Mouse (Mus musculus): ENCODE measurements around the gene Nfkbid. TPM values are rescaled to one million over a fixed set of nuclear protein-coding genes. Genes with fewer than 3 reads are reported as not detected.

Gene Nfkbid
- polyA plus RNA-seq, 3 experiments from 2014 or later = 37.3 to 50.8 (median 41.1) TPM

DNA sequence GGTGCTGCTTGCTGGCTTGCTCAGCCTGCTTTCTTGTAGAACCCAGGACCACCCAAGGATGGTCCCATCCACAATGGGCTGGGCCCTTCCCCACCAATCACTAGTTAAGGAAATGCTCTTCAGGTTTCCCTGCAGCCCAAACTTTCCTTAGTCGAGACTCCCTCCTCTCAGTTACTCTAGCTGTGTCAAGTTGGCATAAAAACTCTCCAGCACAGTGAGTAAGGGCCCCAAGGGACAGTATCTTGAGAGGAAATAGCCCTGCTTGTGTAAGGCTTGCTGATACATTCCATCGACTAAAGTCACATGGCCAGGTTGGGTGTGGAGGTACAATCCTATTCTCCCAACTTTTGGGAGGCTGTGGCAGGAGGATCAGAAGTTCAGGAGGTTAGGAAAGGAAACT is 8.7 kb downstream of the Nfkbid start:
- ATAC-seq = no peak

DNA sequence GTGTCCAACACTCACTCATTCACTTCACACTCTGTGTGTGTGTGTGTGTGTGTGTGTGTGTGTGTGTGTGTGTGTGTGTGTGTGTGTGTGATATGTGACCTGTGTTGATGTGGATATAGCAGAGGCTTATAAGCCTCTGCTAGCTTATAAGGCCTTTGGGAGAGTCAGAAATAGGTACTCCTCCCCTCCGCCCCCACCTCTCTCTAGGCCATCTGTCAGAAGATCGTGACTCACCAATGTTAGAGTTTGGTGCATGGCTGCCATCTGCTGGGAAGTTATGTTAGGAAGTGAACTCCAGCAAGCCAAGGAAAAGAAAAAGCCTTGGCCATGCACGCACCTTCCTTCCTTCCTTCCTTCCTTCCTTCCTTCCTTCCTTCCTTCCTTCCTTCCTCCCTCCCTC is 10.3 kb downstream of the Nfkbid start:
- peak; percentile 81 for ATAC-seq

DNA sequence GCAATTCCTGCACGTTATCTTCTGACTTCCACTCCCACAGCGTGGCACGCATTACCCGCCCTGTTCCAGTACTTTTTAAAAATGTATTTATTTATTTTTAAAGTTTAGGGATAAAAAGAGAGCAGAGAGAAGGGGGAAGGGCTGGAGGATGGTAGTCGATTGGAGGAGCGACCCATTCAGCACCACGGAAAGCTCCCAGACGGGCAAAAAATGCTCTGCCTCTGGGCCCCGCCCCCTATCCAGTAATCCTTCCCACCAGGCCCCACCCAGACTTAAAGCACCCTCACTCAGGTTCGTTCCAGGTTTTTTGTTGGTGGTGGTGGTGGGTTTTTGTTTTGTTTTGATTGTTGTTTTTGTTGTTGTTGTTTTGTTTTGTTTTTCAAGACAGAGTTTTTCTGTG is 12.7 kb downstream of the Nfkbid start:
- no peak for ATAC-seq

- ATAC-seq = no peak
These were observed 13.2 kb downstream of the Nfkbid start for GRCm38 (mm10) chr7:30434701-30435100.

GRCm38 (mm10) chr7:30435156-30435555 is 13.6 kb downstream of the Nfkbid start:
- ATAC-seq = no peak

DNA sequence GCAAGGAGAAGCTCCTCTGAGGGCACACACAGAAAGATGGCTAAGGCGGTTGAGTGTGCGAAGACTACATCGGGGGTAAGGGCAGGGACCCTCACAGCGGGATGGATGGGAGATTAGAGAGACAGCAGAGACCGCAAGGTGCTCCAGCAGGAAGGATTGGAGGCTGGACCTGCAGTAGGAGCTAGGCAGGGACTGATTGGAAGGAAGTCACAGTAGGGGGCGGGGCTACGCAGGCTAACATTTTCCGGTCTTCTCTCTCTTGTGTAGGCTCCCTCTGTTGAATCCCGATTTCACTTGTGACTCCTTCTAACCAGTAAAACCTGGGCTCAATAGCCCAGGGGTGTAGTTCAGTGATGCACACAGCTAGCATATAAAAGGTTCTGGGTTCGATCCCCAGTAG is 15.3 kb downstream of the Nfkbid start:
- ATAC-seq = peak; percentile 46

GRCm38 (mm10) chr7:30439734-30440133 is 18.2 kb downstream of the Nfkbid start:
- peak; percentile 48 for ATAC-seq

DNA sequence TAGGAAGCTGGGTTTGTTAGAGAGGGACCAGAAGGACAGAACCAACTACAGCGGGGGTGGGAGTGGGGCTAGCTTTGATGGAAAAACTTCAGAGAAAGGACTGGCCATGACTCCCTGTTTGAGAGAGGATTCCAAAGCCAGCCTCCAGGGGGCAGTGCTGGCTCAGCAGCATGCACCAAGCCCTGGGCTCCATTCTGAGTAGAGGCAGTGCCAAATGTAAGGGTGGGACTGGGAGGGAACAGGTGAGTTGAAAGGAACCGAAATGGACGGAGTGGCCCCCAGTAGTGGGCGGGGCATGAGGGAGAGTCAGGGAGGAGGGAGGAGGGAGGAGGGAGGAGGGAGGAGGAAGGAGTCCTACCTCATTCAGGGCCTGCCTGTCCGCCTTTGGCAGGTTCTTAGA is 19.2 kb downstream of the Nfkbid start:
- no peak for ATAC-seq

DNA sequence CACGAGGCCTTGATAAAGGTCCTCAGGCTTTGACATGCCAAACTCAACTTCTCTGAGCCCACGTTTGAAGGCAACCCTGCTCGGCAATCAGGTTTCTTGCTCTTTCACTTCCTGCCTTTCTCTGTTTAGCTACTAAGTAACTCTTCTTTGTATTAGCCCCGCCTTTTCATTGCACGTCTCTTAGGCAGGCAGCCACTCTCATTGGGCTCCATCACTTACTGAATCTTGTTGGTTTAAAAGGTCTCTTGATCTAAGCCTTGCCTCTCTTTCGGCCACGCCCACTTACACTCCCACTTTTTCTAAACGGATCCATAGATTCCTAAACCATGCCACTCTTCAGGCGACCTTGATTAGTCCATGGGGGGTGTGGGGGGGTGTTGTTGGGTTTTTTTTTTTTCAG is 22.2 kb downstream of the Nfkbid start:
- peak; percentile 60 for ATAC-seq

DNA sequence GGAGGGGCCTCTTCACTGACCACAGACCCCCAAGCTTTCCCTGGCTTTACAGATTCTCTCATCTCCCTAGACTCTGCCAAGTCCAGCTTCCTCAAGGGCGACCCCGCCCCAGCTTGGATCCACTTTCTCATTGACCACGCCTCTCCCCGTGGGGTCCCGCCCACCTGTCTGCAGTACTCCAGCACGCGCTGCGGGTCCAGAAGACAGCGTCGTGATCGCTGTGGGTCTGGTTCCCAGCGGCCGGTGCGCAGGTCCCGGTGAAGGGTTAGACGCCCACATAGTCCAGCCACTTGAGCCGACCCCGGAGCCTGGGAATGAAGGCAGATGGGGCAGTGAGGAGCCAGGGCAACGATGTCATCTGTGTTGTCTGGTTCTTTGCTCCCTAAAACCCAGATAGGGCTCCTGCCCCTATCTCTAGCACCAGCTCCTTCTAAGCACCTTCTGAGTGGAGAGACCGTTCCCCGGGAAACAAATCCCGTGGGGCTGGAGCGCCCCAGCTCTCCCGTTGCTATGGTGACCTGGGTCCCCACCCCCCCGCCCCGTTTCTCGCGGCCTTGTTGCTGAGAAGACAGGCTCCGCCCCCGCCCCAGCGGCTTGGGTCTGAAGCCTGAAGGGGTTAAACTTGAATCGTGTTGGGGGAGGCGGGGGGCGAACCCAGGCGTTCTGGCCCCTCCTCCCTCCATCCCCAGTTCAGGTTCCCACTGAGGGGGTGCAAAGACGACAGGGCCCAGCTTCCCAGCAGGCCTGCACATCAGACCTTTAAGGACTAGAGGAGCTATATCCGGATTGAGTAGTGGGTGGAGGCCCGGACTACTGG is 22.8 kb downstream of the Nfkbid start:
- ATAC-seq = no peak

DNA sequence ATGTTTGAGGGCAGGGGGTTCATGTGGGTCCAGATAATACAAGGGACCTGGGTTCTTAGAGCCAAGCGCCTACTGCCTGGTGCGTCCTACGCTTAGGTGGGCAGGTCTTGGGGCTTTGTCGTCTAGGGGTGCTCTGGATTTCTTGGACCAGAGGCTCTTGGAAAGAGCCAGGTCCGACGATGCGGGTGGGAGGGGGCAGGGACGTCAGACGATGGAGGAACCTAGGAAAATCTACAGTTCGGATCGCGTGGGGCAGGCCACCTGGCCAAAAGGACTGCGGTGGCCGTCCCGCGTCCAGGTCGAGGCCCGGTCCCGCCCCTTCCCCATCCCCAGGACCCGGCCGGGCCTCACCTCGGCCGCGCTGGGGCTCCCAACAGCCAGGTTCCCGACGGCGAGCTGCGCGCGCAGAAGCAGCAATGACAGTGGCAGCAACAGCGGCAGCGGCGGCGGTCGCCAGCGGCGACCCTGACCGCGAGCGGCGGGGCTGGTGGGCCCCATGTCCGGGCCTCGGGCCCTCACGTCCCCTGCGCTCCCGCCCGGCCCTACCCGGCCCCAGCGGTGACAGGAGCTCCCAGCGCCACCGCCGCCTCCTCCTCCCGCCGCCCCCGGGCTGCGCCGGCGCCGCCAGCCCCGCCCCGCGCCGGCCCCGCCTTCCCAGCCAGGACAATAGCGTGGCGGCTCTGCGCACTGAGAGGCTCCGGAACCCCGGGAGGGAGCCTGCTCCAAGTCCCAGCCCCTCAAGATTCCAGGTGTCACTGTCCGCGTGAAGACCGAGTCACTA is 23.6 kb downstream of the Nfkbid start, which contains the start of gene Aplp1:
TSS of gene Aplp1 (minus strand) at position 565 of the 781 bp plus-strand sequence.
- peak; percentile 68 for ATAC-seq

GRCm38 (mm10) chr7:30450241-30450640 is 28.7 kb downstream of the Nfkbid start:
- no peak for ATAC-seq

DNA sequence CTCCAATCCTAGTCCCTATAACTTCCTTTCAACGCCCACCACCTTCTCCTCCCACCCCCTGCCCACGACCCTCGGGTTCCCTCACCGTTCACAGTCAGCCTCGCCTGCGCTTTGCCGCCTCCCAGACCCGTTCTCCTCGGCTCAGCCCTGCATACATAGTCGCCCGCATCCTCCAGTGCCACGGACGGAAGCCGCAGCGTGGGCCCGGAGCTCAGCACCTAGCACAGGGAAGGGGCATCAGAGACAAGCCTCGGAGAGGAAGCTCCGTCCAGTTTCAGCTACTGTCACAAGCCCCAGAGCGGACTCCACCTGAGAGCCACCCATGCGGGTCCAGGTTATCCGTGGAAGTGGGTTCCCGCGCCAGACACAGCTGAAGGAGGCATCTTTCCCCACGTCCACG is 31.8 kb downstream of the Nfkbid start:
- ATAC-seq = peak; percentile 51

- ATAC-seq = peak; percentile 82
These were observed 32.2 kb downstream of the Nfkbid start for GRCm38 (mm10) chr7:30453766-30454165.

- no peak for ATAC-seq
These were observed 32.7 kb downstream of the Nfkbid start for GRCm38 (mm10) chr7:30454259-30454658.

DNA sequence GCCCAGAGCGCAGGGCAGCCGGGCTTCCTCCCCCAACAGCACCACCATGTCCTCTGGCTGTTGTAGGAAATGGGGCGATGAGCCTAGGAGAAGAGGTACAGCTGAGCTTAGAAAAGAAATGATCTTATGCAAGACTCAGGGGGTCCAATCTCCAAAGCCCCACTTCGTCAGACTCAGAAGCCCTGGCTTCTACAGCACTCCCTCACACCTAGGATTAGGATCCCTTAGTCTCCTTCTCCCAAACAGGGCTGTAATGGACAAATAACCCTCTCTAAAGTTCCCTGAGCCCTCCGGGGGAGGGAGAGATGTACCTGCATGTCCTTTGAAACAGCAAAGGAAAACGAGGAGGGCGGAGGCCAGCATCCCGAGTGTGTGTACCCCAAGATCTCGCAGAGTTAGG is 35.0 kb downstream of the Nfkbid start:
- ATAC-seq = no peak

DNA sequence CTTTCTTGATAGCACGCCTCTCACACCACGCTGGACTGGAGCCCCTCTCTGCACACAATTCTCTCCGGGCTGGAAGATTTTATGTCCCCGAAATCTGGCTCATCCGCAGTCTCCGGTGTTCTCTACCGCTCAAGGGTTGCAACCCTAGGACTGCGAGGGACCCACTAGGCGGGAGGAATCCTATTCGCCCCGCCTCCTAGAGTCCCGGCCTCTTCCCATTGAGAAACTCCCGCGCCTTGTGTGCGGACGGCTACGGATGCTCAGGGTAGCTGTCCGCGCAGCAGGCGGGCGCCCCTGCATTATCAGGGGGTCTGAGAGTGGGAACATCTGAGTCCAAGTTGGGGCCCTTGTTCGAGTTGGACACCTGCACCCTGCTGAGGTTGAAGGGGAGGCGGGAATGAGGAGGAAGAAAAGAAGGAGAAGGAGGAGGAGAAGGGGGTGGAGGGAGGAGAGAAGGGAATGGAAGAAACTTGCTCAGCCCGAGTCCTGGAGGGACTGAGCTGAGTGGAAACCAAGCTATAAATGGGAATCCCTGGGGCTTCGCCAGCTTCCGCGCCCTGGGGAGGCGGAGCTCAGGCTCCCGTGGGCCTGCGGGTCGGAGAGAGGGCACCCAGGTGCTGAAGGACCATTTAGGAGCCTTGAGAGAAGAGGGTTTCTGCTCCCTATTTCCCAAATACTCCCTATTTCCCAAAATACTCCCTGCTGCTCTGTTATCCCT is 35.5 kb downstream of the Nfkbid start:
- ATAC-seq = no peak

DNA sequence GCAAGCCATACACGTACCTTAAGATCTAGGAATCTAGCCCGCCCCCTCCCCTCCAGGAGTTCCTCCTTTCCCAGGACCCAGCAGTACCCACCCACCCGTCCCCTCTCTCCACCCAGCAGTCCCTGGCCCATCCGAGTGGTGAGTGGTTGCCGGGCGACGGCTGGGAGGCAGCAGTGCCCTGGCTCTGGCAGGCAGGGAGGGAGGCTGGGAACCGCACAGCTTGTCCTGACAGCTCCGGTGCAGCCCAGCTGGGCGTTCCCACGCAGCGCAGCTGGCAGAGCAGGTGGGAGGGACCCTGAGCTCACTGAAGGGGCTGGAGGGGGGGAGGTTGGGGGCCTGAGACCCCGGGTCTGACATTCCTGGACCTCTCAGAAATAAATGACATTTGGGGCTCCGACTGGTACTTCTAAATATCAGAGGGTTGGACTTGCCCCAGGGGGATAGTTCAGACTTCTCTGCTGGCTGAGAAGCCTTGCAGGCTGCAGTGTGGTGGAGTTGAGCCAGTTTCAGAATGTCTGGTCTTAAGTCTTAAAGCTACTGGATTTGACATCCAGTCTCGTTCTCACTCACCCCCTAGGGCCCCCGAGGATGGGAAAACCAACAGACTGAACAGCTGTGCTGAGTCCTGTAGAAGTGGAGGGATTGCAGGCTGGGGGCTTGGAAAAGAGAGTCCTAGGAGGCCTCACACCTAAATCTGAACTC is 36.2 kb downstream of the Nfkbid start, which contains the start of the genes Kirrel2 and Nphs1:
TSS of gene Kirrel2 (minus strand) at position 62 of the 702 bp plus-strand sequence.
TSS of gene Nphs1 (plus strand) at position 687 of the 702 bp plus-strand sequence.
- ATAC-seq = no peak

- ATAC-seq = no peak
These were observed 38.0 kb downstream of the Nfkbid start for GRCm38 (mm10) chr7:30459484-30459883.

- ATAC-seq = no peak
These were observed 42.0 kb downstream of the Nfkbid start for GRCm38 (mm10) chr7:30463568-30463967.

DNA sequence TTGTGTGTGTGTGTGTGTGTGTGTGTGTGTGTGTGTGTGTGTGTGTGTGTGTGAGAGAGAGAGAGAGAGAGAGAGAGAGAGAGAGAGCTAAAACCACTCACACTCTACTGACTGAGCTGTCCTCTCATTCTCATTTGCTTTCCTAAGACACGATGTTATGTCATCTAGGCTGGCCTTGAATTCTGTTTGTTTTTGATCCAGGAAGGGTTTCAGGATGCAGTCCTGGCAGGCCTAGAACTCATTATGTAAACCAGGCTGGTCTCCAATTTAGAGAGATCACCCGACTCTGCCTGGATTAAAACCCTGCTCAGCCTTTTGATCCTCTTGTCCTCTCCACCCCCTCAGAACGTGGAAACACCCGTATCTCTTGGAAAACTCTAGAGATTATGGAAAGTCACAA is 42.5 kb downstream of the Nfkbid start:
- no peak for ATAC-seq

DNA sequence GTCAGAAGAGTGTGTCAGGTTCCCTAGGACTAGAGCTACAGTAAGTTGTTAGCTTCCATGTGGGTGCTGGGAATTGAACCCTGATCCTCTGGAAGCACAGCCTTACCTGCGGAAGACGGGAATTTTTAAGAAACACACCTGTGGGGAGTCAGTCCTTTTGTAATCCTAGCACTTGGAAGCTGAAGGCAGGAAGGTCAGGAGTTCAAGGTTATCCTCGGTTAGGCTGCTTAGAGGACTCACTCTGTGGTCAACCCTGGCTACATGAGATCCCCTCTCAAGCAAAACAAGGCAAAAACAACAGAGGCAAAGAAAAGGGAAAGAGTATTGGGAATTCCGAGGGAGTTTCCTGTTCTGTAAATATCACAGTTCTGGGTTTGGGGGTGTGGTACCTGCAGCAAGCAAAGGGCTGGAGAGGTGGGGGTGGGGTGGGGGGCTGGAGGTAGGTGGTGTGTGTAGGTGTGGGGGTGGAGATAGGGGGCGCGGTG is 43.3 kb downstream of the Nfkbid start:
- no peak for ATAC-seq
